ENCODE assay signal across 8 mouse cellular contexts in genomic region chr9:44076764-44077120, GRCm38 (mm10). TPM values are rescaled to one million over a fixed set of nuclear protein-coding genes. Genes with fewer than 3 reads are reported as not detected.
DNase-seq lines count a peak whose midpoint lies in the region; ATAC-seq and TF ChIP-seq lines count a peak whose summit lies in the region.
"Had no signal": no experiment of that assay in that cellular context is flagged by ENCODE, and none has a peak within 500 bp of the region (broad histone marks: within the 10 kb centered on the region; RNA-seq: fewer than 3 reads in every experiment).

No protein-coding gene starts in this region.

- 0 out of 2 replicates have a peak, but pooled peaks cover 5% of the 10 kb centered on the region for H3K4me1 ChIP-seq in embryonic facial prominence, embryonic 11.5 days (ENCODE audit: control insufficient read depth, insufficient read depth, low read length)
- peaks cover 5% of the 10 kb centered on the region for H3K4me1 ChIP-seq in liver, postnatal 0 days (ENCODE audit: insufficient read depth)

- H3K36me3 ChIP-seq in embryonic facial prominence, embryonic 11.5 days (replicated peaks; ENCODE audit: control insufficient read depth, insufficient read depth, low read depth, low read length), result no peaks in the 10 kb centered on the region
- no peaks in the 10 kb centered on the region for H3K36me3 ChIP-seq in liver, postnatal 0 days (replicated peaks; ENCODE audit: insufficient read depth, low read length)
- no peaks in the 10 kb centered on the region for H3K36me3 ChIP-seq in splenic B cell, adult 2 months (ENCODE audit: control insufficient read depth, insufficient read depth, low read length, poor library complexity, severe bottlenecking)

- no peak for TF ChIP-seq EP300 in liver, postnatal 0 days (IDR thresholded peaks at IDR 0.05; ENCODE audit: low read depth)

- no peak for ATAC-seq in embryonic facial prominence, embryonic 11.5 days (replicated peaks; ENCODE audit: insufficient number of reproducible peaks, low FRiP score, low TSS enrichment, low read depth)
- ATAC-seq in inflammation-experienced regulatory T-cells, adult 6 months, result peak; percentile 54
- peak; percentile 29; the same call in 1 of the 2 replicates for ATAC-seq in liver, postnatal 0 days

- no peaks in the 10 kb centered on the region for H3K27me3 ChIP-seq in embryonic facial prominence, embryonic 11.5 days (ENCODE audit: control insufficient read depth, insufficient read depth, low read length)
- no peaks in the 10 kb centered on the region for H3K27me3 ChIP-seq in liver, postnatal 0 days (ENCODE audit: insufficient read depth, low read length)
- H3K27me3 ChIP-seq in splenic B cell, adult 2 months (ENCODE audit: control insufficient read depth, insufficient read depth, low read length, poor library complexity, severe bottlenecking), result no peaks in the 10 kb centered on the region

- peak; percentile 70 for TF ChIP-seq CTCF in liver, postnatal 0 days (IDR thresholded peaks at IDR 0.05; ENCODE audit: low read depth)

- WGBS in embryonic facial prominence, embryonic 11.5 days, result 10% methylated on average over 5 of the region's 5 CpGs
- 23% methylated on average over 5 of the region's 5 CpGs for WGBS in liver, postnatal 0 days (ENCODE audit: insufficient replicate concordance)

- DNase-seq in spleen, postnatal 36 days (ENCODE audit: low spot score in 2 of 2), result peak; percentile 32 to 36
- DNase-seq in spleen, adult 12 weeks (ENCODE audit: low spot score), result no peak
- peak; percentile 60 to 69 for DNase-seq in adrenal gland, postnatal 36 days
- peak; percentile 77 for DNase-seq in embryonic facial prominence, embryonic 11.5 days (ENCODE audit: low spot score)
- peak; percentile 63 for DNase-seq in liver, postnatal 0 days
- peak; percentile 70 for DNase-seq in splenic B cell, adult 2 months (ENCODE audit: low read depth, low spot score)

- no peak overlapping the region for H3K9ac ChIP-seq in embryonic facial prominence, embryonic 11.5 days (replicated peaks; ENCODE audit: low read length)
- no peak overlapping the region for H3K9ac ChIP-seq in liver, postnatal 0 days (replicated peaks)

- no peak overlapping the region for H3K27ac ChIP-seq in embryonic facial prominence, embryonic 11.5 days (replicated peaks; ENCODE audit: low read depth, low read length)
- H3K27ac ChIP-seq in liver, postnatal 0 days (ENCODE audit: low read depth), result no peak overlapping the region

- H3K9me3 ChIP-seq in embryonic facial prominence, embryonic 11.5 days (replicated peaks; ENCODE audit: control insufficient read depth, low read length), result no peaks in the 10 kb centered on the region
- no peaks in the 10 kb centered on the region for H3K9me3 ChIP-seq in liver, postnatal 0 days (ENCODE audit: low read length)

- no peak overlapping the region for H3K4me3 ChIP-seq in embryonic facial prominence, embryonic 11.5 days (ENCODE audit: low read depth, low read length)
- no peak overlapping the region for H3K4me3 ChIP-seq in liver, postnatal 0 days (ENCODE audit: low read depth, low read length)

- no peak overlapping the region for H3K4me2 ChIP-seq in embryonic facial prominence, embryonic 11.5 days (ENCODE audit: low read depth, low read length)
- H3K4me2 ChIP-seq in liver, postnatal 0 days (ENCODE audit: low read depth, low read length), result no peak overlapping the region

RNA-seq across cellular contexts. Expression of gene Usp2, which starts 9.9 kb away (rescaled TPM):
- total RNA-seq in adrenal gland, postnatal 36 days (2021), result 10 to 100 TPM; 47.3 to 75.2 TPM
- polyA plus RNA-seq in embryonic facial prominence, embryonic 11.5 days (2014; fragmentation: Nextera tagmentation; extraction: Ambion mirVana), result 12.7 and 13.1 TPM in 2 replicates
- polyA plus RNA-seq in inflammation-experienced regulatory T-cells, adult 6 months (2017; shearing (Covaris generic)), result 1 to 10 TPM in 2 of 3 experiments, under 1 TPM in 1; 0.53 to 5.0 (median 2.2) TPM
- 2.9 and 3.8 TPM in 2 replicates for polyA plus RNA-seq in liver, postnatal 0 days (2015; fragmentation: Nextera tagmentation; extraction: Ambion mirVana)

RNA-seq across cellular contexts. Expression of gene Mfrp, which starts 24.8 kb away (rescaled TPM):
- total RNA-seq in adrenal gland, postnatal 36 days (2021), result under 1 TPM in 1 of 2 experiments, not detected in 1; 0.10 TPM
- 0.17 and 0.32 TPM in 2 replicates for polyA plus RNA-seq in embryonic facial prominence, embryonic 11.5 days (2014; fragmentation: Nextera tagmentation; extraction: Ambion mirVana)
- not detected for polyA plus RNA-seq in inflammation-experienced regulatory T-cells, adult 6 months (2017; shearing (Covaris generic))
- polyA plus RNA-seq in liver, postnatal 0 days (2015; fragmentation: Nextera tagmentation; extraction: Ambion mirVana), result not detected in 2 replicates
- polyA plus RNA-seq: neural tube, embryonic 14.5 days had no signal

RNA-seq across cellular contexts. Expression of gene C1qtnf5, which starts 30.3 kb away (rescaled TPM):
- 10 to 100 TPM; 13.0 to 20.4 TPM for total RNA-seq in adrenal gland, postnatal 36 days (2021)
- 0.53 and 0.56 TPM in 2 replicates for polyA plus RNA-seq in embryonic facial prominence, embryonic 11.5 days (2014; fragmentation: Nextera tagmentation; extraction: Ambion mirVana)
- polyA plus RNA-seq in inflammation-experienced regulatory T-cells, adult 6 months (2017; shearing (Covaris generic)), result not detected
- 1.0 and 1.3 TPM in 2 replicates for polyA plus RNA-seq in liver, postnatal 0 days (2015; fragmentation: Nextera tagmentation; extraction: Ambion mirVana)

RNA-seq across cellular contexts. Expression of gene Thy1, which starts 33.6 kb away (rescaled TPM):
- total RNA-seq in adrenal gland, postnatal 36 days (2021), result 10 to 100 TPM; 26.4 to 32.7 TPM
- polyA plus RNA-seq in embryonic facial prominence, embryonic 11.5 days (2014; fragmentation: Nextera tagmentation; extraction: Ambion mirVana), result 1.8 and 2.4 TPM in 2 replicates
- polyA plus RNA-seq in inflammation-experienced regulatory T-cells, adult 6 months (2017; shearing (Covaris generic)), result 100 to 1,000 TPM; 179 to 228 (median 209) TPM
- 0.39 and 0.85 TPM in 2 replicates for polyA plus RNA-seq in liver, postnatal 0 days (2015; fragmentation: Nextera tagmentation; extraction: Ambion mirVana)

RNA-seq across cellular contexts. Expression of gene Gm49380, which starts 36.6 kb away (rescaled TPM):
- under 1 TPM; 0.70 to 0.76 TPM for total RNA-seq in adrenal gland, postnatal 36 days (2021)
- 0.08 TPM in 1 of 2 replicates, not detected in the other for polyA plus RNA-seq in embryonic facial prominence, embryonic 11.5 days (2014; fragmentation: Nextera tagmentation; extraction: Ambion mirVana)
- polyA plus RNA-seq in inflammation-experienced regulatory T-cells, adult 6 months (2017; shearing (Covaris generic)), result not detected
- not detected in 2 replicates for polyA plus RNA-seq in liver, postnatal 0 days (2015; fragmentation: Nextera tagmentation; extraction: Ambion mirVana)
